Mouse (Mus musculus) brain, embryonic 14.5 days (tissue): Measurements from ENCODE around the gene Yes1. TPM values are rescaled to one million over a fixed set of nuclear protein-coding genes. Genes with fewer than 3 reads are reported as not detected.
"Not testable (repeated sequence)": the region's sequence is repeated elsewhere in the genome, so short reads cannot be mapped to it uniquely, and the experiment has no call there.

Experiments
- DNase-seq: peaks from one replicate; pipeline ENCODE4 v3.0.0-alpha.2; 2011; ENCODE audit warnings: low read depth
- CTCF ChIP-seq: fragments of 200-500 bp; IDR thresholded peaks from 2 replicates; pipeline ENCODE4 v1.5.1; 2012; ENCODE audit warnings: inconsistent platforms, mild to moderate bottlenecking, moderate library complexity, borderline replicate concordance; ENCODE audit not compliant: insufficient read depth, insufficient read length; ENCODE audit errors: extremely low read depth
- POLR2A ChIP-seq: fragments of 200-500 bp; IDR thresholded peaks from 2 replicates; pipeline ENCODE4 v1.6.1; 2012; ENCODE audit warnings: mild to moderate bottlenecking, inconsistent platforms, borderline replicate concordance; ENCODE audit not compliant: poor library complexity, insufficient read depth, insufficient read length, severe bottlenecking; ENCODE audit errors: extremely low read depth
- polyA plus RNA-seq: library from polyadenylated mRNA; depleted of rRNA; stranded (reverse); fragments of >200 nt; gene quantifications from 2 replicates; pipeline ENCODE4 v1.2.3, GENCODE M21; 2012

The Yes1 gene
- polyA plus RNA-seq, 1 experiment, result 10.3 TPM

GRCm38 (mm10) chr5:32711485-32711884 is 100.5 kb downstream of the Yes1 start:
- DNase-seq, result no peak
- TF ChIP-seq CTCF (no peak), POLR2A (no peak)

- TF ChIP-seq POLR2A (no peak), CTCF (no peak)
- peak; percentile 13 for DNase-seq
Measured at GRCm38 (mm10) chr5:32712221-32713041, 101.5 kb downstream of the Yes1 start.

- DNase-seq, result no peak
- no peak for TF ChIP-seq CTCF
- no peak for TF ChIP-seq POLR2A
Measured at GRCm38 (mm10) chr5:32713042-32713702, 102.2 kb downstream of the Yes1 start.

DNA sequence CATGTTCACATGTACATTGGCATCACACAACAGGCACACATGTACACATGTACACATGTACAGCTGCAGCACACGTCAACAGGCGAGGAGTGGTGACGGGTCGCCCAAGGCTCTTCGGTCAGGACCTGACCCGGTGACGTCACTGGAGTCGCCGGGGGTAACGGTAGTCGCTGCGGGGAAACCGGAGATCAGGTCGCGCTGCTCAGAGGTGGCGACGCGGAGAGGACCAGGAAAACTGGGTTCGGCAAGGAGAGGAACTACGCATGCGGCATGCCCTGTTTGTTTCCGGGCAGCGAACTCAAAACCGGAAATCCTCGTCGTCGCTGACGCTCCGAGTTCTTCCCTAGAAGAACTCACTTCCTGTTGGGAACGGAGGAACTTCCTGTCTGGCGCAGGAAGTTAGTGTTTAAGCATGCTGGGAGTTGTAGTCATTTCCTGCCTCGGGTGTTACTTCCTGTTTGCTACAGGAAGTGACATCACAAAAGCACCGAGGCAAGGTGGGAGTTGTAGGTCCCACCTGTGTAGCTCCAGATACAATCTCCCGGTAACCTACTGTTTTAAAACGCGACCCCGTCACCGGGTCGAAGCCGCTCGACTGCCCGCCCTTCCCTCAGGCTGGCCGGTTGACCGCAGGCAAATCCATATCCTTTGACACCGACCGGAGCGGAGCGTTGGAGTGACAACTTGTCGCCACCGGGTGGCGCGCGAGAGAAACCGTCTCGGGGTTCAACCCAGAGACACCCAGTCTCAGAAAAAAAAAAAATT is 102.9 kb downstream of the Yes1 start:
- peak; percentile 89 for TF ChIP-seq CTCF
- peak; percentile 32; the same call in 1 of the 2 replicates for TF ChIP-seq POLR2A
- DNase-seq, result peak; percentile 100

DNA sequence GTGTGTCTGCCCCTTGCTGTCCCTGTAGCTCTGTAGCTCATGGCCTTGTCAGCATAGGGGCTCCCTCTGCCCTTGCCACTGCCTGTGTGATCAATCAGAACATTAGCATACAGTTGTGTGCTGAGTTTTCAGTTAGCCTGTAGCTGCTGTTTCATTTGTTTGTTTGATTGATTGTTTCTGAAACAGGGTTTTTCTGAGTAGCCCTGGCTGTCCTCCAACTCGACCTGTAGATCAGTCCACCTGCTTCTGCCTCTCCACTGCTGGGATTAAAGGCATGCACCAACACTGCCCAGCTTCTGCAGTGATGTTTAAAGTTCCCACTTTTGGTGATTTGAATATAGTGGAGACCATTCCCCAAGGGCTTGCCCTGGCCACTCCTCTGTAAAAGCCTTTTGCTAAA is 106.8 kb downstream of the Yes1 start:
- no peak for DNase-seq
- no peak for TF ChIP-seq CTCF
- TF ChIP-seq POLR2A, result no peak

DNA sequence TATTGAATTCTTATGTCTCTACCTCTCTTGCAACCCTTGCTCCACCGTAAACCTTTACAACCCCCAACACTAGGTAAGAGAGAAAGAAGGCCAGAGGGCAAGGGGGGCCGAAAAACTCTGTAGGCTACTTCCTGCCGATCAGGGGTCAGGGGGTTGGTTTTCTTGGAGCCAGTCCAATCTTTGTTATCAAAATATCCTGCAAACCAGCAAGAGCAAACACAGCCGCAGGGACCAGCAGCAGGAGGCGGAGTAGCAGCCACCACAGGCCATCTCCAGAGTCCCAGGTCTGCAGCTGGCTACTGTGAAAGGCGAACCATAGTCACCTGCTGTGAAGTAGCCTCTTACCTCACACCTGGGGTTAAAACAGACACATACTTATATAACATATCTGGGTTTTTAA is 107.9 kb downstream of the Yes1 start:
- no peak for DNase-seq
- TF ChIP-seq POLR2A, result no peak
- TF ChIP-seq CTCF, result no peak

GRCm38 (mm10) chr5:32720416-32720815 is 109.4 kb downstream of the Yes1 start:
- DNase-seq, result no peak
- TF ChIP-seq CTCF, result no peak
- no peak for TF ChIP-seq POLR2A

GRCm38 (mm10) chr5:32721316-32721715 is 110.3 kb downstream of the Yes1 start:
- TF ChIP-seq POLR2A (no peak), CTCF (no peak)
- no peak for DNase-seq

- DNase-seq, result no peak
- TF ChIP-seq CTCF (no peak), POLR2A (no peak)
Measured at GRCm38 (mm10) chr5:32722263-32722662, 111.3 kb downstream of the Yes1 start.

DNA sequence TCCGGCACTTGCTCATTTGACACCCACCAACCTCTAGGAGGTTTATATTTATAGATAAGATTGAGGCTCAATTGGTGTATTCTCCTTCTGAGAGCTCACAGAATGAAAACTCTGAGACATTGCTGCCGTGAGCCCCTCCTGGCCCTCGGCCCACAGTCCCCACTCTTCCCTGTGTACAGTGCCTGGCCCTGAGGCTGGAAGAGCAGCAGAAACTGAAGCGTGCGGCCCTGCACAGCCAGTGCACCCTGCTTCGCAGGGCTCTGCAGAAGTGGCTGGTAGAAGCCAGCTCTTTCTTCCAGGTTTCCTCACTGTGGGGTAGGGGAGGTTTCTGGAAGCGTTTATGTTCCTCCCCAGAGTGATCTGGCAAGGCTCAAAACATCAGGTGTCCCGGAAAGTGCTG is 111.7 kb downstream of the Yes1 start:
- not testable (repeated sequence) for DNase-seq

GRCm38 (mm10) chr5:32723981-32724380 is 113.0 kb downstream of the Yes1 start:
- TF ChIP-seq CTCF (no peak), POLR2A (no peak)
- no peak for DNase-seq

GRCm38 (mm10) chr5:32725397-32725796 is 114.4 kb downstream of the Yes1 start:
- DNase-seq, result not testable (repeated sequence)
